Mouse (Mus musculus) limb, embryonic 10.5 days (tissue): ENCODE data around the gene Tenm2. TPM values are rescaled to one million over a fixed set of nuclear protein-coding genes. Genes with fewer than 3 reads are reported as not detected.

Source experiments
- DNase-seq: peaks from one replicate; pipeline ENCODE4 v3.0.0-alpha.2; 2017; ENCODE audit warnings: low spot score
- H3K27ac ChIP-seq: fragments of 300-500 bp; sonication (generic); 2 replicates; pipeline ENCODE4 v1.5.1; 2016; ENCODE audit warnings: mild to moderate bottlenecking
- H3K27me3 ChIP-seq: fragments of 300-500 bp; sonication (generic); 2 replicates; pipeline ENCODE4 v1.6.1; 2016; ENCODE audit warnings: low read depth, mild to moderate bottlenecking; ENCODE audit not compliant: poor library complexity, severe bottlenecking
- H3K36me3 ChIP-seq: fragments of 300-500 bp; sonication (generic); 2 replicates; pipeline ENCODE4 v1.6.1; 2016; ENCODE audit warnings: mild to moderate bottlenecking, moderate library complexity
- H3K4me1 ChIP-seq: fragments of 300-500 bp; sonication (generic); 2 replicates; pipeline ENCODE4 v1.6.1; 2016
- H3K4me3 ChIP-seq: fragments of 300-500 bp; sonication (generic); 2 replicates; pipeline ENCODE4 v1.5.1; 2016; ENCODE audit warnings: mild to moderate bottlenecking, moderate library complexity
- H3K9me3 ChIP-seq: fragments of 300-500 bp; sonication (generic); replicated peaks from 2 replicates; pipeline ENCODE4 v1.6.1; 2016; ENCODE audit warnings: mild to moderate bottlenecking
- WGBS: fragments of 180-500 bp; shearing (Covaris S2); methylation state at CpG from one replicate; pipeline ENCODE4 v1.1.7; 2016; 5-methylcytosine and 5-hydroxymethylcytosine counted together
- polyA plus RNA-seq: library from polyadenylated mRNA; unstranded; fragments of >200 nt; fragmentation: Nextera tagmentation; extraction: Ambion mirVana; gene quantifications from 2 replicates; pipeline ENCODE4 v1.2.1, GENCODE M21; 2016

Tenm2 gene
- polyA plus RNA-seq, 1 experiment from 2014 or later = 0.60 TPM

GRCm38 (mm10) chr11:36228654-36229053 lies 1007.1 kb downstream of the Tenm2 start:
- DNase-seq = no peak
- Histone ChIP-seq H3K36me3 (no peaks in the 10 kb centered on the region), H3K27me3 (peaks cover 18% of the 10 kb centered on the region; the same call in 1 of the 2 replicates), H3K9me3 (no peaks in the 10 kb centered on the region), H3K4me3 (no peak overlapping the region), H3K4me1 (peaks cover 24% of the 10 kb centered on the region), H3K27ac (no peak overlapping the region)
- whole genome bisulfite sequencing = 77% methylated on average over 11 of the region's 11 CpGs

GRCm38 (mm10) chr11:36228196-36228595 lies 1007.6 kb downstream of the Tenm2 start:
- H3K36me3 ChIP-seq = no peaks in the 10 kb centered on the region
- peaks cover 24% of the 10 kb centered on the region for H3K4me1 ChIP-seq
- no peak overlapping the region for H3K27ac ChIP-seq
- H3K27me3 ChIP-seq = peaks cover 21% of the 10 kb centered on the region; the same call in 1 of the 2 replicates
- no peak for DNase-seq
- WGBS = 74% methylated on average over 6 of the region's 6 CpGs
- H3K4me3 ChIP-seq = no peak overlapping the region
- no peaks in the 10 kb centered on the region for H3K9me3 ChIP-seq

DNA sequence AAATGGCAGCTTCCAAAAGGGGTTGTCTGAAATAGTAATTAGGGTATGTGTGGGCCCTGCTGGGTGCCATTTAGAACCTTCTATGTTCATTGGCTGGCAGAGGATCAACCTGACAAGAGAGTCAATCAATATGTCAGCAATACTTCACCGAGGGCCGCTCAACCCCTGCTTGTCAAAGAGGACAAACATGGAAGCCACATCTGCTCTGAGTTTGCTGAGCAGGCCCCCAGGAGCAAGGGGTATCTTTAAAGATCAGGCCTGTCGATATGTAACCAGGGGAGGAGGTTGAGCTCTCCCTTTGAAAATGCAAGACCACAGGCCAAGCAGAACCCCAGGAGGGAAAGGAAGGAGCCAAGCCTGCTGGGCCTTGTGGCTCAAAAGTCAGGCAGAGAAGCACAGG lies 1009.7 kb downstream of the Tenm2 start:
- H3K4me3 ChIP-seq = no peak overlapping the region
- peaks cover 34% of the 10 kb centered on the region for H3K4me1 ChIP-seq
- DNase-seq = no peak
- peak overlapping the region; percentile 50 for H3K27ac ChIP-seq
- no peaks in the 10 kb centered on the region for H3K36me3 ChIP-seq
- no peaks in the 10 kb centered on the region for H3K9me3 ChIP-seq
- peaks cover 37% of the 10 kb centered on the region for H3K27me3 ChIP-seq
- 20% methylated on average over 3 of the region's 3 CpGs for WGBS

DNA sequence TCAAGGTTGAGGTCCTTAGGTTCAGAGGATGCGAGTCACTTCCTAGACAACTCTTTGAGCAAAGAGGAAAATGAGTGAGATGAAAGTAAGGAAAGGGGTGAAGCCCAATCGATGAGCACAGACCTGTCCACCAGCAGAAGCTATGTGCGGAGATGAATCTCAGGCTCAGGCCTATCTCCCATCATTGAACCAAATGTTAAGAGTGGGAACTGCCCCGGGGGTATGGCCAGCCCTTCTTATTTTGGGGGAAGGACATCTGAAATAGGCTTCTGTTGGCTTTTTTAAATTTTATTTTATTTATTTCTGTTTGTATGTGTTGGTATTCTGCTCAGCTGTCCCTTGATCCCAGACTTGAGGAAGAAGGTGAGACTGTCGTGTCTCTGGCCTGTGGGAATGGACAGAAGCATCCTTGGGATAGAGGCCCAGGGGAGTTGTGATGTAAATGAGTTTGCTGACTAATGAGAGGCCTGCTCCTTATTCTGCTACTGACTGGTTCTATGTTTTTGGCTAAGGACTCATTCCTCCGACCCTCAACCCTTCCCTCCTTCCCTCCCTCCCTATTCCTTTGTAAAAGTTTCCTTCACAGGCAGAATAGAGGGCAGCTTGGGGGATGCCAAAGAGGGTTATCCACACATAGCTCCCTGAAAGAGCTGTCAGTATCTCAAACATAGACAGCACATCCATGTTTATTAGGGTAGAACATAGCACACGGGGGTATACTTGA lies 1011.9 kb downstream of the Tenm2 start:
- H3K36me3 ChIP-seq = no peaks in the 10 kb centered on the region
- no peak for DNase-seq
- H3K27ac ChIP-seq = no peak overlapping the region
- no peaks in the 10 kb centered on the region for H3K9me3 ChIP-seq
- H3K27me3 ChIP-seq = peaks cover 37% of the 10 kb centered on the region
- 89% methylated on average over 7 of the region's 7 CpGs for WGBS
- peaks cover 42% of the 10 kb centered on the region for H3K4me1 ChIP-seq
- no peak overlapping the region for H3K4me3 ChIP-seq

DNA sequence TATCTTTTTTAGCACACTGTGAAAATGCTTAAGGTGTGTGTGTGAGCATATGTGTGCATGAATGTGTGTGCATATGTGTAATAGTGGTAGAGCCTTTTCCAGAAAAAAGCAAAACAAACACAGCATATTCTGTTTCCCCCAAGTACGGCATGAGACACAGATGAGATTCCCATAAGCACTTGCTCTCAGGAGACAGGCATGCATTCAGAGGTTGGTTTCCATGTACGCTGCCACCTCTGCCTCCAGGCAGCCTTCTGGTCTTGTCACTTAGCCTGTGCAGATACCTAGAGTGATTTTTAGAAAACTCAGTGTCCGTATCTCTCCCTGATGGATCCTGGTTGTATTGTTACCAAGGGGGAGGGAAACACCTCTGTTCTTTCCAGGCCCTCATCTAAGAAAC lies 1013.7 kb downstream of the Tenm2 start:
- WGBS = 91% methylated on average over 3 of the region's 3 CpGs

DNA sequence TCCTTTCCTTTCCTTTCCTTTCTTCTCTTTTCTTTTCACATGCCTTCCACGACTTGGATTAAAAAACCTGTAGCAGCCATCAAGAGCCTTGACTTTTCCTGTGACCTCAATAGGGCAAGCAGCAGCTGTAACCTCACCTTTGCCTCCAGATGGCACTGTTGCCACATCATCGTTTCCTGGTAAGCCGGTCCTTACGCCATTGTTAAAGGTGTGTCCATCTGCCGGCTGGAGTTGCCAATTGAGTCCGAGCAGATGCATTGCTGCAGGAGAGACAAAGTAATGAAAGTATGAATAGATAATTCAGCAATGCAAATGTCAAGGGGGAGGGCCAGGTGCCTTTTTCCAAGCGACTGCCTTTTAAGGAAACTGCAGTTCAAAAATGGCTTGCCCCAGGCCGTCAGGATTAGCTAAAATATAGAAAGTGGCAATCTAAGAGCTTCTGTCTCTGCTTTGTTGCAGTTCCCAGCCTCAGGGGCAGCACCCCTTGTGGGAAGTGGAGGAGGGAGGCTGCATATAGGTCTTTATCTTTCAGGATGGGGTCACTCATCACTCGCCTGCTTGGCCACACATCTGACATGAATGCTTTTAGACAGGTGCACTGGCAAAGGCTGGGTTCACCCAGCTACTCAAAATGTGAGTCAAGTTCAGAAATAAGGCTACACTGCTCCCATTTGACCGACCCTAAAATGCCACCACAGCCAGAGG lies 1014.3 kb downstream of the Tenm2 start:
- WGBS = 20% methylated on average over 10 of the region's 10 CpGs
- H3K27me3 ChIP-seq = peaks cover 31% of the 10 kb centered on the region
- H3K27ac ChIP-seq = no peak overlapping the region

More for the DNA sequence above, 1013.7 kb downstream of the Tenm2 start:
- Histone ChIP-seq H3K9me3 (no peaks in the 10 kb centered on the region), H3K27me3 (peaks cover 31% of the 10 kb centered on the region), H3K4me1 (peaks cover 37% of the 10 kb centered on the region), H3K36me3 (no peaks in the 10 kb centered on the region), H3K27ac (no peak overlapping the region), H3K4me3 (no peak overlapping the region)
- no peak for DNase-seq

GRCm38 (mm10) chr11:36220651-36221050 lies 1015.1 kb downstream of the Tenm2 start:
- 20% methylated on average over 5 of the region's 5 CpGs for WGBS
- H3K27ac ChIP-seq = peak overlapping the region; percentile 53
- H3K4me1 ChIP-seq = peaks cover 23% of the 10 kb centered on the region
- peaks cover 31% of the 10 kb centered on the region for H3K27me3 ChIP-seq
- DNase-seq = no peak
- no peaks in the 10 kb centered on the region for H3K36me3 ChIP-seq
- no peak overlapping the region for H3K4me3 ChIP-seq
- H3K9me3 ChIP-seq = no peaks in the 10 kb centered on the region

More for the DNA sequence above, 1014.3 kb downstream of the Tenm2 start:
- Histone ChIP-seq H3K9me3 (no peaks in the 10 kb centered on the region), H3K4me1 (peaks cover 31% of the 10 kb centered on the region), H3K4me3 (peak overlapping the region; percentile 25; the same call in 1 of the 2 replicates), H3K36me3 (no peaks in the 10 kb centered on the region)
- DNase-seq = peak; percentile 90

- no peaks in the 10 kb centered on the region for H3K36me3 ChIP-seq
Observed at GRCm38 (mm10) chr11:36219586-36219985, 1016.2 kb downstream of the Tenm2 start.

GRCm38 (mm10) chr11:36214589-36214988 lies 1021.2 kb downstream of the Tenm2 start:
- Histone ChIP-seq H3K27ac (no peak overlapping the region), H3K9me3 (no peaks in the 10 kb centered on the region), H3K27me3 (no peaks in the 10 kb centered on the region), H3K4me1 (no peaks in the 10 kb centered on the region), H3K36me3 (no peaks in the 10 kb centered on the region), H3K4me3 (no peak overlapping the region)
- 88% methylated on average over 3 of the region's 3 CpGs for WGBS
- no peak for DNase-seq

More at GRCm38 (mm10) chr11:36219586-36219985, 1016.2 kb downstream of the Tenm2 start:
- Histone ChIP-seq H3K27ac (no peak overlapping the region), H3K4me3 (no peak overlapping the region), H3K4me1 (peaks cover 18% of the 10 kb centered on the region), H3K27me3 (peaks cover 29% of the 10 kb centered on the region), H3K9me3 (no peaks in the 10 kb centered on the region)
- 82% methylated on average over 4 of the region's 4 CpGs for WGBS
- no peak for DNase-seq

DNA sequence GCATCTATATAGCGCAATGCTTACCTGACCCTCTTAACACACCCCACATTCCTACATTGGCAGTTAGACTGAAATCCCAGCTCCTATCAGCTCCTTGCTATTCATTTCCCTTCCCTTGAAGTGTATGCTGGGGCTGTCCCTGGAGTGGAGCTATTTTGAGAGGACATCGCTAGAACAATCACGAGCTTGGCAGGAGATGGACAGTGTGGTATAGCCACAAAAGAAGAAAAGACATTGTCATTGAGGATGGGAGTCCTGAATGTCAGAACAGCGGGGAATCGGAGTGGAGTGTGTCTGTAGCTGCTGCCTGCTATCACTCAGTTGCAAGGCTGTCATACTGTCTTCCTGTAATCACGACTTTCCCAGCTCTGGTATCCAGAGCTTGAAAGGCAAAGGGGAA lies 1031.4 kb downstream of the Tenm2 start:
- WGBS = 83% methylated on average over 6 of the region's 6 CpGs

DNA sequence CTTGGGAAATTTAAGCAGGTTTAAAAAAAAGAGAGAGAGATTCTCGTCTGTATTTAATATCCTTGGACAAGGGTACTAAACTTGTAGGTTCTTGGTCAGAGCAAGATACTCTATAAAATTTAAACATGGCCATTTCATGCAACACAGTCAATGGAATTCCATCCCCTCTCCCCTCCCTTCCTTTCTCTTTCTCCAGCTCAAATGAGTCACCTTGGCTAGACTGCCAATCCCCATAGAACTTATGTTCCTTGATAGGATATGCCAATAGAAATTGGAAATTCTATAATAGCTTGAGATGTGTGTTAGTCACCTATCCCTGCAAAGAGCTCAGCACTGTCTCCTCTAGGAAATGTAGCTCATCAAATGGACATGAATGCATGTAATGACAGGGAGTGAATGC lies 1031.9 kb downstream of the Tenm2 start:
- Histone ChIP-seq H3K36me3 (no peaks in the 10 kb centered on the region), H3K4me1 (no peaks in the 10 kb centered on the region), H3K4me3 (no peak overlapping the region), H3K9me3 (no peaks in the 10 kb centered on the region), H3K27me3 (no peaks in the 10 kb centered on the region), H3K27ac (no peak overlapping the region)
- no peak for DNase-seq
- WGBS = 84% methylated on average over 1 of the region's 1 CpGs

More for the DNA sequence above, 1031.4 kb downstream of the Tenm2 start:
- no peaks in the 10 kb centered on the region for H3K27me3 ChIP-seq
- H3K36me3 ChIP-seq = no peaks in the 10 kb centered on the region
- no peaks in the 10 kb centered on the region for H3K9me3 ChIP-seq
- no peaks in the 10 kb centered on the region for H3K4me1 ChIP-seq
- H3K4me3 ChIP-seq = no peak overlapping the region
- no peak for DNase-seq
- no peak overlapping the region for H3K27ac ChIP-seq

GRCm38 (mm10) chr11:36194348-36194747 lies 1041.4 kb downstream of the Tenm2 start:
- Histone ChIP-seq H3K9me3 (no peaks in the 10 kb centered on the region), H3K27me3 (no peaks in the 10 kb centered on the region), H3K36me3 (no peaks in the 10 kb centered on the region), H3K27ac (no peak overlapping the region), H3K4me3 (no peak overlapping the region), H3K4me1 (no peaks in the 10 kb centered on the region)
- DNase-seq = no peak
- 86% methylated on average over 2 of the region's 2 CpGs for WGBS

DNA sequence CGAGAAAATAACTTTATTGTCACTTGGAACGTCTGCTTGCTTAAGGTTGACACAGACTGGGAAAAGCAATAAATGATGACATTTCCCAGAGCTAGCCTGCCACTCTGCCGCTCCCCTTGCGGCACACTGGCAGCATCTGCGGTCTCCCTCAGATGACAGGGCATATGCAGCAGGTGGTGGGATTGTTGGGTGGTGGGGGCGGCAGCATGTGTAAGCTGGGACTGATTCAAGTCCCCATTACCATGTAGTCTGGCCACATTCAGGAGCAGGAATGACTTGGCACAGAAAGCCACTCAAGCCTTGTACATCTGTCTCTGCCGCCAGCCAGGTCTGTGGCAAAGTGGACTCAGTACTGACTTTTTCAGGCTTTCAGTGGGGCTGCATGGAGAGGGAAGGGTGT lies 1059.7 kb downstream of the Tenm2 start:
- DNase-seq = no peak
- WGBS = 60% methylated on average over 7 of the region's 7 CpGs
- Histone ChIP-seq H3K27me3 (no peaks in the 10 kb centered on the region), H3K9me3 (no peaks in the 10 kb centered on the region), H3K27ac (no peak overlapping the region), H3K4me1 (0 out of 2 replicates have a peak, but pooled peaks cover 12% of the 10 kb centered on the region), H3K36me3 (no peaks in the 10 kb centered on the region), H3K4me3 (no peak overlapping the region)
